Mouse (Mus musculus) intestine, embryonic 14.5 days (tissue): Measurements from ENCODE around the gene Vwce. TPM values are rescaled to one million over a fixed set of nuclear protein-coding genes. Genes with fewer than 3 reads are reported as not detected.

Experiments used
- ATAC-seq: fragments of 200-750 bp; cut with Nextera tagmentation; replicated peaks from 2 replicates; pipeline ENCODE4 v1.8.0; 2017; ENCODE audit warnings: low read depth, moderate number of reproducible peaks, moderate TSS enrichment, moderate library complexity; ENCODE audit not compliant: low FRiP score, low TSS enrichment
- DNase-seq: peaks from one replicate; pipeline ENCODE4 v3.0.0-alpha.2; 2018; ENCODE audit warnings: low spot score
- H3K27ac ChIP-seq: fragments of 300-500 bp; sonication (generic); 2 replicates; pipeline ENCODE4 v1.5.1; 2014; ENCODE audit warnings: low read depth, mild to moderate bottlenecking, control low read depth
- H3K27me3 ChIP-seq: fragments of 300-500 bp; sonication (generic); replicated peaks from 2 replicates; pipeline ENCODE4 v1.6.1; 2014; ENCODE audit warnings: low read length, control low read depth; ENCODE audit not compliant: control insufficient read depth, insufficient read depth
- H3K36me3 ChIP-seq: fragments of 300-500 bp; sonication (generic); 2 replicates; pipeline ENCODE4 v1.6.1; 2014; ENCODE audit warnings: low read length, control low read depth; ENCODE audit not compliant: control insufficient read depth, insufficient read depth
- H3K4me1 ChIP-seq: fragments of 300-500 bp; sonication (generic); replicated peaks from 2 replicates; pipeline ENCODE4 v1.6.1; 2014; ENCODE audit warnings: low read length, control low read depth, mixed read lengths; ENCODE audit not compliant: control insufficient read depth, insufficient read depth
- H3K4me2 ChIP-seq: fragments of 300-500 bp; sonication (generic); 2 replicates; pipeline ENCODE4 v1.6.1; 2014; ENCODE audit warnings: low read length
- H3K4me3 ChIP-seq: fragments of 300-500 bp; sonication (generic); 2 replicates; pipeline ENCODE4 v1.5.1; 2014; ENCODE audit warnings: low read depth, low read length, control low read depth, mixed read lengths
- H3K9ac ChIP-seq: fragments of 300-500 bp; sonication (generic); 2 replicates; pipeline ENCODE4 v1.6.1; 2014; ENCODE audit warnings: mild to moderate bottlenecking, low read length
- H3K9me3 ChIP-seq: fragments of 300-500 bp; sonication (generic); 2 replicates; pipeline ENCODE4 v1.6.1; 2016; ENCODE audit warnings: low read length, control low read depth; ENCODE audit not compliant: control insufficient read depth
- WGBS: fragments of 180-500 bp; shearing (Covaris S2); extraction: QIAGEN DNeasy Blood & Tissue Kit; methylation state at CpG from one replicate; pipeline ENCODE4 v1.1.7; 2014; 5-methylcytosine and 5-hydroxymethylcytosine counted together
- polyA plus RNA-seq: library from polyadenylated mRNA; unstranded; fragments of >200 nt; fragmentation: Nextera tagmentation; extraction: Ambion mirVana; gene quantifications from 2 replicates; pipeline ENCODE4 v1.2.1, GENCODE M21; 2014

Gene Vwce
- polyA plus RNA-seq, 1 experiment from 2014 or later = 2.8 TPM

- Histone ChIP-seq H3K27me3 (no peaks in the 10 kb centered on the region), H3K4me2 (no peak overlapping the region), H3K4me3 (no peak overlapping the region), H3K9me3 (no peaks in the 10 kb centered on the region), H3K27ac (no peak overlapping the region), H3K4me1 (no peaks in the 10 kb centered on the region), H3K9ac (no peak overlapping the region), H3K36me3 (no peaks in the 10 kb centered on the region)
- ATAC-seq = no peak
- no peak for DNase-seq
- 79% methylated on average over 5 of the region's 5 CpGs for WGBS
These were observed 27.4 kb downstream of the Vwce start for GRCm38 (mm10) chr19:10661373-10661772.

DNA sequence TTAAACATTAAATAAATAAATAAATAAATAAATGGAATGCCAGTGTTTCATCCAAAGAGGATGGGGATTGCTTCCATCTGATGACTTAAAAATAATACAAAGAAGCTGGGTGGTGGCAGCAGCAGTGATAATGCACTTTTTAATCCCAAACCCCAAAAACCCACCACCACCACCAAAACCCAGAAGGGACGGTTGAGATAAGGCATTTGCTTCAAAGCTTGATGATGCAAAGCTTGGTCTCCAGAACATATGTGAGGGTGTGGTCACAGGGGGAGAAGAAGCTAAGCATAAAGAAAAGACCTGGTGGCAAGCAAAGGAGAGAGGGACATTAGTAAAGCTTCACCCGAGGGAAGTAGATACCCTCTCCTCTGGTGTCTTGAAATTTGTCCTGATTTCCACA lies 27.9 kb downstream of the Vwce start:
- no peaks in the 10 kb centered on the region for H3K36me3 ChIP-seq
- H3K4me2 ChIP-seq = no peak overlapping the region
- no peaks in the 10 kb centered on the region for H3K4me1 ChIP-seq
- WGBS = 89% methylated on average over 2 of the region's 2 CpGs
- DNase-seq = no peak
- H3K9ac ChIP-seq = no peak overlapping the region
- H3K9me3 ChIP-seq = no peaks in the 10 kb centered on the region
- H3K27me3 ChIP-seq = no peaks in the 10 kb centered on the region
- no peak overlapping the region for H3K4me3 ChIP-seq
- ATAC-seq = no peak
- H3K27ac ChIP-seq = no peak overlapping the region

- no peaks in the 10 kb centered on the region for H3K4me1 ChIP-seq
- no peak overlapping the region for H3K4me3 ChIP-seq
- no peaks in the 10 kb centered on the region for H3K27me3 ChIP-seq
- H3K9me3 ChIP-seq = no peaks in the 10 kb centered on the region
- no peak overlapping the region for H3K4me2 ChIP-seq
- ATAC-seq = no peak
- DNase-seq = no peak
- no peak overlapping the region for H3K9ac ChIP-seq
- 76% methylated on average over 3 of the region's 3 CpGs for WGBS
- no peak overlapping the region for H3K27ac ChIP-seq
- no peaks in the 10 kb centered on the region for H3K36me3 ChIP-seq
These were observed 28.7 kb downstream of the Vwce start for GRCm38 (mm10) chr19:10662665-10663064.

DNA sequence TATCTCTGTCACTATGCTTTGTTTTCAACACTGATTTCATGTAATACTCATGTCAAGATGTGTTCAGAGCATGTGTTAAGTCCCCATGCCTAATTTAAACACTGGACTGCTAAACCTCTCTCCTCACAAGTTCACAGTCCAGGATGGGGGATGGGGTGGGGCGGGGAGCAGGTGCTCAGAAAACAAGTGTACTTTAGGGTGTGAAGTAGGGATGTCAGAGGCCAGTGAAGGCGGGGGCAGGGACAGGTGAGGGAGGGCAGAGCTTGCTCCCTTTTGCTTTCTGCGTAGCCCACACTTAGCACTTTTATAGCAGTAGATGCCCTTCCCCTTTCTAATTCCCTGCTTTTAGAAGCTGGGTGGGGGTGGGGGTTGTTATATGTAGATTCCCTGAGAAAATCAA lies 31.1 kb downstream of the Vwce start:
- WGBS = 57% methylated on average over 3 of the region's 3 CpGs
- H3K4me2 ChIP-seq = no peak overlapping the region

DNA sequence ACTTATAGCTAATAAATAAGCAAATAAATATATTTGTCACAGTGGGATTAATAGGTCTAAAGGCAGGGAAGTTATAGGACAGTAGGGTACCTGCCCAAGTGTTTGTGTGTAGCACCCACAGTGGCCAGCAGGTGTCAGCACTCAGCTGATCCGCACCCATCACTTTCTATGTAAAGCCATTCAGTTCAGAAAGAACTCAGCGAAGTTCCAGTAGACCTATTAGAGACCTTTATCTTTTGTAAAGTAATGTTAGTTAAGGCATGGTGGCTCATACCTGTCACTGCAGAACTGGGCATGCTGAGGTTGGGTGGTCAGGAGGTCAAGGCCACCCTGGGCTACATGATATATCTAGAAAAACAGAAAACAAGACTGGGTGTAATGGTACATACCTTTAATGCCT lies 31.5 kb downstream of the Vwce start:
- Histone ChIP-seq H3K4me1 (no peaks in the 10 kb centered on the region), H3K27ac (no peak overlapping the region), H3K27me3 (no peaks in the 10 kb centered on the region), H3K36me3 (no peaks in the 10 kb centered on the region), H3K4me2 (no peak overlapping the region), H3K4me3 (no peak overlapping the region), H3K9me3 (no peaks in the 10 kb centered on the region), H3K9ac (no peak overlapping the region)
- ATAC-seq (peak; percentile 68; the same call in 1 of the 2 replicates), DNase-seq (peak; percentile 87)
- WGBS = 16% methylated on average over 2 of the region's 2 CpGs

More for the DNA sequence above, 31.1 kb downstream of the Vwce start:
- H3K9ac ChIP-seq = no peak overlapping the region
- H3K9me3 ChIP-seq = no peaks in the 10 kb centered on the region
- H3K27me3 ChIP-seq = no peaks in the 10 kb centered on the region
- no peaks in the 10 kb centered on the region for H3K36me3 ChIP-seq
- DNase-seq = no peak
- no peak overlapping the region for H3K27ac ChIP-seq
- no peak overlapping the region for H3K4me3 ChIP-seq
- peak; percentile 66; the same call in 1 of the 2 replicates for ATAC-seq
- no peaks in the 10 kb centered on the region for H3K4me1 ChIP-seq

DNA sequence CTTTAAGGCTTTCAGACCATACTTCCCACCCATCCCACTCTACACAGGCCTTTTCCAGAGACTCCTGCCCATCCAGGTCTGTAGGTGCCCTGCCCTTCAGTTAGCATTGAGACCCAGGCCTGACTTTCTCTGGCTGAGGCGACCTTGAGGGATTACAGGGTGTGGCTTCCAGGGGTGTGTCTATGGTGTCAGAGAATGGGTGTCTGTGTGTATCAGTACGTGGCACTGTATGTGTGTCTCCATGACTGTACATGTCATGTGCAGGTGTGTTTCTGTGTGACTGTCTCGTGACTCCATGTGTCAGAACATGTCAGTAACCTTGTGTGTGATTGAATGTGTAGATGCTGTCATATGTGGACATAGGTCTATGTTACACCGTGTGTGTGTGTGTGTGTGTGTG lies 37.3 kb downstream of the Vwce start:
- Histone ChIP-seq H3K27ac (no peak overlapping the region), H3K36me3 (no peaks in the 10 kb centered on the region), H3K4me2 (no peak overlapping the region), H3K9me3 (no peaks in the 10 kb centered on the region), H3K4me1 (no peaks in the 10 kb centered on the region), H3K27me3 (no peaks in the 10 kb centered on the region), H3K4me3 (no peak overlapping the region), H3K9ac (no peak overlapping the region)
- DNase-seq (no peak), ATAC-seq (no peak)
- WGBS = 86% methylated on average over 4 of the region's 4 CpGs

GRCm38 (mm10) chr19:10671854-10672417 lies 37.9 kb downstream of the Vwce start:
- H3K27me3 ChIP-seq = no peaks in the 10 kb centered on the region
- no peak overlapping the region for H3K4me3 ChIP-seq
- no peak for DNase-seq
- H3K9ac ChIP-seq = no peak overlapping the region
- no peaks in the 10 kb centered on the region for H3K4me1 ChIP-seq
- no peak overlapping the region for H3K27ac ChIP-seq
- no peak overlapping the region for H3K4me2 ChIP-seq
- ATAC-seq = 0 out of 2 replicates have a peak, but pooled peaks have one; percentile 41
- WGBS = 52% methylated on average over 9 of the region's 9 CpGs
- H3K36me3 ChIP-seq = no peaks in the 10 kb centered on the region
- H3K9me3 ChIP-seq = no peaks in the 10 kb centered on the region

DNA sequence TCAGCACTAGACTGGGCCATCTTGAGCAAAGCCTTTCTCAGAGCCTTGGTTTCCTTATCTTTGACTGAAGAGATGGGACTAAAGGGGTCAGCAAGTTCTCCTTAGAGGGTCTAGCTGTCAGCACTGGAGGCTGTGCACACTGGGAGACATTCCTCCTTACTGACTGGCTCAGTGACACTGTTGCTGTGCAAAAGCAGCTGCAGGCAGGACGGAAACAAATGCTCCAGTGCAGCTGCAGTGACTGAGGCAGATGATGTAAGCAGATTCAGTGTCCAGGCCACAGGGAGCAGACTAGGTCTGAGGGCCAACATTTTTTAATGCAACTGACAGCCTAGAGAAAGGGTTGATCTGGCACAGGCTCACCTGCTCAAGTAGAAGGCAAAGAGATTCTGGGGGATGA lies 39.3 kb downstream of the Vwce start:
- no peaks in the 10 kb centered on the region for H3K36me3 ChIP-seq
- H3K27me3 ChIP-seq = no peaks in the 10 kb centered on the region
- H3K9ac ChIP-seq = no peak overlapping the region
- no peak for ATAC-seq
- WGBS = 46% methylated on average over 1 of the region's 1 CpGs
- no peak overlapping the region for H3K27ac ChIP-seq
- H3K4me3 ChIP-seq = no peak overlapping the region
- no peak for DNase-seq
- H3K4me2 ChIP-seq = no peak overlapping the region
- H3K4me1 ChIP-seq = no peaks in the 10 kb centered on the region
- no peaks in the 10 kb centered on the region for H3K9me3 ChIP-seq

- Histone ChIP-seq H3K27me3 (no peaks in the 10 kb centered on the region), H3K4me2 (no peak overlapping the region), H3K4me1 (no peaks in the 10 kb centered on the region), H3K9me3 (no peaks in the 10 kb centered on the region), H3K9ac (no peak overlapping the region), H3K4me3 (no peak overlapping the region), H3K27ac (no peak overlapping the region), H3K36me3 (no peaks in the 10 kb centered on the region)
- ATAC-seq (no peak), DNase-seq (no peak)
- 85% methylated on average over 16 of the region's 16 CpGs for WGBS
These were observed 42.6 kb downstream of the Vwce start for GRCm38 (mm10) chr19:10676656-10677055.
